Mouse (Mus musculus): Measurements from ENCODE around the gene Rpn2. TPM values are rescaled to one million over a fixed set of nuclear protein-coding genes. Genes with fewer than 3 reads are reported as not detected.

The Rpn2 gene
- polyA plus RNA-seq, 1 experiment = 102 TPM

GRCm38 (mm10) chr2:157328106-157328505 is 49.3 kb downstream of the Rpn2 start:
- no peak for TF ChIP-seq GATA1 (IDR thresholded peaks at IDR 0.05; ENCODE audit: low read length)

- TF ChIP-seq GATA1 (IDR thresholded peaks at IDR 0.05; ENCODE audit: low read length) = no peak
Observed at GRCm38 (mm10) chr2:157328570-157328969, 49.8 kb downstream of the Rpn2 start.

GRCm38 (mm10) chr2:157332059-157332458 is 53.2 kb downstream of the Rpn2 start:
- no peak for TF ChIP-seq GATA1 (IDR thresholded peaks at IDR 0.05; ENCODE audit: low read length)

GRCm38 (mm10) chr2:157338663-157339062 is 59.8 kb downstream of the Rpn2 start:
- TF ChIP-seq GATA1 (IDR thresholded peaks at IDR 0.05; ENCODE audit: low read length) = no peak

- no peak for TF ChIP-seq GATA1 (IDR thresholded peaks at IDR 0.05; ENCODE audit: low read length)
Observed at GRCm38 (mm10) chr2:157339532-157339931, 60.7 kb downstream of the Rpn2 start.

- TF ChIP-seq GATA1 (IDR thresholded peaks at IDR 0.05; ENCODE audit: low read length) = no peak
Observed at GRCm38 (mm10) chr2:157340221-157340741, 61.5 kb downstream of the Rpn2 start.

GRCm38 (mm10) chr2:157341554-157342270 is 62.9 kb downstream of the Rpn2 start:
- TF ChIP-seq GATA1 (IDR thresholded peaks at IDR 0.05; ENCODE audit: low read length) = no peak

GRCm38 (mm10) chr2:157342328-157342926 is 63.6 kb downstream of the Rpn2 start:
- no peak for TF ChIP-seq GATA1 (IDR thresholded peaks at IDR 0.05; ENCODE audit: low read length)

- TF ChIP-seq GATA1 (IDR thresholded peaks at IDR 0.05; ENCODE audit: low read length) = no peak
Observed at GRCm38 (mm10) chr2:157343337-157343736, 64.5 kb downstream of the Rpn2 start.

- TF ChIP-seq GATA1 (IDR thresholded peaks at IDR 0.05; ENCODE audit: low read length) = no peak
Observed at GRCm38 (mm10) chr2:157347361-157348159, 68.7 kb downstream of the Rpn2 start, which contains the start of gene Ghrh. Gene Ghrh, minus strand, starts transcription at chr2:157347506.

- TF ChIP-seq GATA1 (IDR thresholded peaks at IDR 0.05; ENCODE audit: low read length) = no peak
Observed at GRCm38 (mm10) chr2:157349121-157349778, 70.4 kb downstream of the Rpn2 start.

GRCm38 (mm10) chr2:157353183-157353582 is 74.4 kb downstream of the Rpn2 start:
- no peak for TF ChIP-seq GATA1 (IDR thresholded peaks at IDR 0.05; ENCODE audit: low read length)

GRCm38 (mm10) chr2:157354106-157354505 is 75.3 kb downstream of the Rpn2 start:
- TF ChIP-seq GATA1 (IDR thresholded peaks at IDR 0.05; ENCODE audit: low read length) = no peak

GRCm38 (mm10) chr2:157360028-157360427 is 81.2 kb downstream of the Rpn2 start:
- no peak for TF ChIP-seq GATA1 (IDR thresholded peaks at IDR 0.05; ENCODE audit: low read length)

- TF ChIP-seq GATA1 (IDR thresholded peaks at IDR 0.05; ENCODE audit: low read length) = no peak
Observed at GRCm38 (mm10) chr2:157363031-157363430, 84.2 kb downstream of the Rpn2 start.

Data from G1E-ER4 (cell line).